In the genomic region with DNA sequence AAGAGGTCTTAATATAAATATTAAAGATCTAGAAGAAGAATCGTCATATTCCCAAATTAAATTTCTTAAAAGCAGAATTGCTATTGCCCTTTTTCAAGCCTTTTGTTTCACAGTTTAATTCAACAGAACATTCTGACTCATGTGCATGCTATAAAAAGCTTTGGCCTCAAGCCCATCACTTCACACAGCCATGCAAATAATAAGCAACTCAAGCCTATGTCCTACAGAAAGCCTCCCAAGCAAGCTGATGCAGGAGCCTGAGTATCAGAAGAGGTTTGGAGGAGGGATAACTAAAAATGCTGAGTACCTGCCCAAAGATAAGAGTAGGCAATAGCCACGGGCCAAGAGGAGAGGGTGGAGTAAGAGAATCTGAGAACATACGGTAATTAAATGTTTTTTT, we compare ENCODE assay signal across 17 mouse cellular contexts.
DNase-seq lines count a peak whose midpoint lies in the region; ATAC-seq and TF ChIP-seq lines count a peak whose summit lies in the region.
"Had no signal": no experiment of that assay in that cellular context is flagged by ENCODE, and none has a peak within 500 bp of the region (broad histone marks: within the 10 kb centered on the region; RNA-seq: fewer than 3 reads in every experiment).

No protein-coding gene starts in this region.

- H3K9ac ChIP-seq in forebrain, embryonic 13.5 days, result no peak overlapping the region
- H3K9ac ChIP-seq: hindbrain, embryonic 12.5 days; kidney, embryonic 15.5 days had no signal

- no peaks in the 10 kb centered on the region for H3K4me1 ChIP-seq in forebrain, embryonic 13.5 days
- H3K4me1 ChIP-seq: embryonic facial prominence, embryonic 10.5 days; hindbrain, embryonic 12.5 days; kidney, embryonic 15.5 days had no signal

- no peak for TF ChIP-seq CTCF in layer of hippocampus, adult 2 months (conservative IDR thresholded peaks at IDR 0.05)

- peak overlapping the region; percentile 58; the same call in 1 of the 2 replicates for H3K27ac ChIP-seq in layer of hippocampus, adult 2 months
- H3K27ac ChIP-seq in forebrain, embryonic 13.5 days, result no peak overlapping the region
- H3K27ac ChIP-seq: embryonic facial prominence, embryonic 10.5 days; heart, adult 2 months; hindbrain, embryonic 12.5 days; kidney, embryonic 15.5 days; midbrain, embryonic 10.5 days had no signal

- no peak overlapping the region for H3K4me3 ChIP-seq in layer of hippocampus, adult 2 months
- no peak overlapping the region for H3K4me3 ChIP-seq in forebrain, embryonic 13.5 days
- H3K4me3 ChIP-seq: embryonic facial prominence, embryonic 10.5 days; heart, adult 2 months; hindbrain, embryonic 12.5 days; kidney, embryonic 15.5 days; midbrain, embryonic 10.5 days had no signal

- intact Hi-C loops in heart, postnatal 36 days (cut with DNase I), result no loop called here

- H3K4me2 ChIP-seq in forebrain, embryonic 13.5 days, result no peak overlapping the region
- H3K4me2 ChIP-seq: hindbrain, embryonic 12.5 days; kidney, embryonic 15.5 days had no signal

- H3K27me3 ChIP-seq in forebrain, embryonic 13.5 days, result no peaks in the 10 kb centered on the region
- H3K27me3 ChIP-seq: hindbrain, embryonic 12.5 days had no signal

- WGBS in forebrain, embryonic 13.5 days, result 84% methylated on average over 3 of the region's 3 CpGs

- no peaks in the 10 kb centered on the region for H3K9me3 ChIP-seq in forebrain, embryonic 13.5 days (replicated peaks)
- H3K9me3 ChIP-seq: embryonic facial prominence, embryonic 10.5 days; hindbrain, embryonic 12.5 days; kidney, embryonic 15.5 days; midbrain, embryonic 10.5 days had no signal

- no peak for ATAC-seq in forebrain, embryonic 13.5 days
- ATAC-seq: forebrain, embryonic 14.5 days had no signal

- H3K36me3 ChIP-seq in forebrain, embryonic 13.5 days (ENCODE audit: poor library complexity, severe bottlenecking), result no peaks in the 10 kb centered on the region
- H3K36me3 ChIP-seq: embryonic facial prominence, embryonic 10.5 days; hindbrain, embryonic 12.5 days; kidney, embryonic 15.5 days; midbrain, embryonic 10.5 days had no signal

- DNase-seq in layer of hippocampus, adult 2 months (ENCODE audit: low spot score in 2 of 2), result no peak
- DNase-seq in layer of hippocampus, postnatal 36 days, result no peak
- peak; percentile 74 to 75 for DNase-seq in right cerebral cortex, adult 2 months (ENCODE audit: low spot score in 2 of 2)
- DNase-seq in right cerebral cortex, postnatal 14 days, result no peak
- DNase-seq in cerebellum, postnatal 10 days, result peak; percentile 32 to 33
- no peak for DNase-seq in heart, postnatal 36 days
- DNase-seq: adrenal gland, postnatal 36 days; gastrocnemius, postnatal 14 days; heart, adult 2 months; lung, adult 18-20 months; lung, postnatal 36 days had no signal

Comparison
In these comparisons a context has a peak if more than half of its experiments do, and no peak if none do; other contexts are left out.
1. DNase-seq: peak in right cerebral cortex, adult 2 months (2 of 2) and cerebellum, postnatal 10 days (2 of 2); none in layer of hippocampus, adult 2 months (0 of 2), layer of hippocampus, postnatal 36 days (0 of 2), right cerebral cortex, postnatal 14 days (single experiment) and heart, postnatal 36 days (0 of 2).